8 mouse cellular contexts compared by ENCODE assay signal in genomic region chr13:71006117-71006516, GRCm38 (mm10).
DNase-seq lines count a peak whose midpoint lies in the region; ATAC-seq and TF ChIP-seq lines count a peak whose summit lies in the region.

No protein-coding gene starts in this region.

- no peak overlapping the region for H3K4me3 ChIP-seq in gastrocnemius, adult 2 months
- H3K4me3 ChIP-seq in cerebellum, adult 2 months (replicated peaks; ENCODE audit: insufficient read depth, low read depth, low read length) = no peak overlapping the region
- H3K4me3 ChIP-seq in layer of hippocampus, adult 2 months = no peak overlapping the region
- H3K4me3 ChIP-seq in midbrain, embryonic 13.5 days (replicated peaks) = no peak overlapping the region

- WGBS in cerebellum, adult 2 months = 5% methylated on average over 1 of the region's 1 CpGs
- 22% methylated on average over 1 of the region's 1 CpGs for WGBS in midbrain, embryonic 13.5 days

- no peaks in the 10 kb centered on the region for H3K27me3 ChIP-seq in cerebellum, adult 2 months (ENCODE audit: control insufficient read depth, insufficient read depth, low read length)
- peaks cover 26% of the 10 kb centered on the region for H3K27me3 ChIP-seq in midbrain, embryonic 13.5 days

- peak; percentile 73 for TF ChIP-seq CTCF in gastrocnemius, adult 2 months (IDR thresholded peaks at IDR 0.05)
- peak; percentile 40; the same call in 1 of the 2 replicates for TF ChIP-seq CTCF in cerebellum, adult 2 months (IDR thresholded peaks at IDR 0.05; ENCODE audit: borderline replicate concordance, insufficient read depth, low read depth, low read length)
- peak; percentile 91 for TF ChIP-seq CTCF in layer of hippocampus, adult 2 months (conservative IDR thresholded peaks at IDR 0.05)

- no peaks in the 10 kb centered on the region for H3K9me3 ChIP-seq in midbrain, embryonic 13.5 days

- peak; percentile 22; the same call in 1 of the 2 replicates for ATAC-seq in midbrain, embryonic 13.5 days

- no peak for DNase-seq in gastrocnemius, adult 2 months
- DNase-seq in gastrocnemius, adult 8-10 months (ENCODE audit: low spot score in 2 of 2) = no peak
- DNase-seq in A20 (ENCODE audit: low read depth, low spot score) = peak; percentile 2
- DNase-seq in cerebellum, adult 2 months = peak; percentile 9 to 20
- peak; percentile 76 for DNase-seq in forelimb bud, embryonic 11.5 days (ENCODE audit: low read depth, low spot score)
- peak; percentile 33 to 67 for DNase-seq in layer of hippocampus, adult 2 months (ENCODE audit: low spot score in 2 of 2)
- DNase-seq in yolk sac, embryonic 10.5 days (ENCODE audit: low spot score) = peak; percentile 29

- intact Hi-C loops in gastrocnemius, adult 2 months (cut with DNase I) = loop anchor here (5.0 to 10.0 kb wide), 2 partner anchors 161 to 359 kb away; partner anchors contain the start of gene Adamts16

- H3K4me2 ChIP-seq in midbrain, embryonic 13.5 days (replicated peaks) = no peak overlapping the region

- no peak overlapping the region for H3K27ac ChIP-seq in gastrocnemius, adult 2 months
- H3K27ac ChIP-seq in cerebellum, adult 2 months (ENCODE audit: insufficient read depth, low read length) = no peak overlapping the region
- H3K27ac ChIP-seq in layer of hippocampus, adult 2 months = no peak overlapping the region
- no peak overlapping the region for H3K27ac ChIP-seq in midbrain, embryonic 13.5 days

- H3K4me1 ChIP-seq in cerebellum, adult 2 months (ENCODE audit: control insufficient read depth, insufficient read depth, low read length) = no peaks in the 10 kb centered on the region
- H3K4me1 ChIP-seq in midbrain, embryonic 13.5 days (replicated peaks) = no peaks in the 10 kb centered on the region

- no peaks in the 10 kb centered on the region for H3K36me3 ChIP-seq in midbrain, embryonic 13.5 days

- no peak overlapping the region for H3K9ac ChIP-seq in midbrain, embryonic 13.5 days (replicated peaks)

- no peak for TF ChIP-seq POLR2A in cerebellum, adult 2 months (IDR thresholded peaks at IDR 0.05; ENCODE audit: borderline replicate concordance, insufficient read depth, low read length)

Comparison
In these comparisons a context has a peak if more than half of its experiments do, and no peak if none do; other contexts are left out.
1. DNase-seq: peak in A20 (single experiment), cerebellum, adult 2 months (2 of 2), forelimb bud, embryonic 11.5 days (single experiment), layer of hippocampus, adult 2 months (2 of 2) and yolk sac, embryonic 10.5 days (single experiment); none in gastrocnemius, adult 2 months (single experiment) and gastrocnemius, adult 8-10 months (0 of 2).
2. CTCF ChIP-seq: peak in every context shown above with its lines; median percentile 91 in layer of hippocampus, adult 2 months; 73 in gastrocnemius, adult 2 months; 40 in cerebellum, adult 2 months.